ENCODE assay signal across 7 mouse cellular contexts in genomic region chr2:32847468-32847821, GRCm38 (mm10). TPM values are rescaled to one million over a fixed set of nuclear protein-coding genes. Genes with fewer than 3 reads are reported as not detected.
DNase-seq lines count a peak whose midpoint lies in the region; ATAC-seq lines count a peak whose summit lies in the region.

No protein-coding gene starts in this region.

- no peak; the same call in 1 of the 2 replicates for ATAC-seq in lung, embryonic 16.5 days (ENCODE audit: low read depth)
- ATAC-seq in limb, embryonic 15.5 days (ENCODE audit: insufficient number of reproducible peaks, low FRiP score, low TSS enrichment, low read depth) = no peak
- no peak for ATAC-seq in stomach, embryonic 15.5 days (ENCODE audit: insufficient read depth, low FRiP score, low read depth)

- H3K4me2 ChIP-seq in lung, embryonic 16.5 days (ENCODE audit: low read depth, low read length) = peak overlapping the region; percentile 41
- peak overlapping the region; percentile 96 for H3K4me2 ChIP-seq in limb, embryonic 15.5 days
- peak overlapping the region; percentile 91 for H3K4me2 ChIP-seq in stomach, embryonic 15.5 days

- no peak overlapping the region for H3K9ac ChIP-seq in lung, embryonic 16.5 days (ENCODE audit: low read length)
- no peak overlapping the region for H3K9ac ChIP-seq in limb, embryonic 15.5 days
- no peak overlapping the region for H3K9ac ChIP-seq in stomach, embryonic 15.5 days

- peaks cover 10% of the 10 kb centered on the region for H3K4me1 ChIP-seq in lung, embryonic 16.5 days (replicated peaks; ENCODE audit: control insufficient read depth, insufficient read depth, low read length)
- peaks cover 34% of the 10 kb centered on the region for H3K4me1 ChIP-seq in forebrain, embryonic 10.5 days
- H3K4me1 ChIP-seq in limb, embryonic 15.5 days = peaks cover 17% of the 10 kb centered on the region
- H3K4me1 ChIP-seq in stomach, embryonic 15.5 days = peaks cover 10% of the 10 kb centered on the region

- H3K9me3 ChIP-seq in lung, embryonic 16.5 days (ENCODE audit: control insufficient read depth, low read length) = no peaks in the 10 kb centered on the region
- no peaks in the 10 kb centered on the region for H3K9me3 ChIP-seq in forebrain, embryonic 10.5 days
- no peaks in the 10 kb centered on the region for H3K9me3 ChIP-seq in limb, embryonic 15.5 days
- no peaks in the 10 kb centered on the region for H3K9me3 ChIP-seq in stomach, embryonic 15.5 days

- H3K4me3 ChIP-seq in lung, embryonic 16.5 days (ENCODE audit: low read length) = peak overlapping the region; percentile 85; the same call in 1 of the 2 replicates
- peak overlapping the region; percentile 88 for H3K4me3 ChIP-seq in forebrain, embryonic 10.5 days
- H3K4me3 ChIP-seq in limb, embryonic 15.5 days = peak overlapping the region; percentile 76
- H3K4me3 ChIP-seq in stomach, embryonic 15.5 days (replicated peaks) = peak overlapping the region; percentile 76

- H3K36me3 ChIP-seq in lung, embryonic 16.5 days (ENCODE audit: control insufficient read depth, insufficient read depth, low read length) = no peaks in the 10 kb centered on the region
- no peaks in the 10 kb centered on the region for H3K36me3 ChIP-seq in forebrain, embryonic 10.5 days (replicated peaks)
- no peaks in the 10 kb centered on the region for H3K36me3 ChIP-seq in limb, embryonic 15.5 days
- H3K36me3 ChIP-seq in stomach, embryonic 15.5 days = no peaks in the 10 kb centered on the region

- no peak for DNase-seq in lung, postnatal 14 days
- no peak for DNase-seq in forebrain, embryonic 10.5 days (ENCODE audit: extremely low spot score, low spot score)
- DNase-seq in frontal cortex, adult 2 months (ENCODE audit: extremely low spot score in 1 of 2, low spot score in 1 of 2) = no peak
- no peak for DNase-seq in natural killer cell, adult 2 months (ENCODE audit: low spot score in 2 of 2)

- peaks cover 6% of the 10 kb centered on the region; the same call in 1 of the 2 replicates for H3K27me3 ChIP-seq in lung, embryonic 16.5 days (ENCODE audit: control insufficient read depth, insufficient read depth, low read depth, low read length)
- peaks cover 32% of the 10 kb centered on the region for H3K27me3 ChIP-seq in forebrain, embryonic 10.5 days (ENCODE audit: poor library complexity, severe bottlenecking)
- peaks cover 15% of the 10 kb centered on the region for H3K27me3 ChIP-seq in limb, embryonic 15.5 days
- no peaks in the 10 kb centered on the region for H3K27me3 ChIP-seq in stomach, embryonic 15.5 days (replicated peaks)

- no peak overlapping the region for H3K27ac ChIP-seq in lung, embryonic 16.5 days (ENCODE audit: low read length)
- peak overlapping the region; percentile 87; the same call in 1 of the 2 replicates for H3K27ac ChIP-seq in forebrain, embryonic 10.5 days
- H3K27ac ChIP-seq in limb, embryonic 15.5 days = no peak overlapping the region
- H3K27ac ChIP-seq in stomach, embryonic 15.5 days = no peak overlapping the region

- 44% methylated on average over 6 of the region's 6 CpGs for WGBS in lung, embryonic 16.5 days
- 46% methylated on average over 6 of the region's 6 CpGs for WGBS in forebrain, embryonic 10.5 days
- WGBS in limb, embryonic 15.5 days = 47% methylated on average over 6 of the region's 6 CpGs
- 44% methylated on average over 6 of the region's 6 CpGs for WGBS in stomach, embryonic 15.5 days

RNA-seq across cellular contexts. Expression of gene Stxbp1, which starts 0.4 kb away (rescaled TPM):
- polyA plus RNA-seq in lung, embryonic 16.5 days (2015; fragmentation: Nextera tagmentation; extraction: Ambion mirVana) = 21.9 and 24.1 TPM in 2 replicates
- 18.7 and 20.8 TPM in 2 replicates for polyA plus RNA-seq in forebrain, embryonic 10.5 days (2016; fragmentation: Nextera tagmentation; extraction: Ambion mirVana)
- 16.7 and 17.9 TPM in 2 replicates for polyA plus RNA-seq in limb, embryonic 15.5 days (2015; fragmentation: Nextera tagmentation; extraction: Ambion mirVana)
- polyA plus RNA-seq in stomach, embryonic 15.5 days (2015; fragmentation: Nextera tagmentation; extraction: Ambion mirVana) = 20.0 and 21.4 TPM in 2 replicates
- 666 and 673 TPM in 2 replicates for polyA plus RNA-seq in frontal cortex, adult 2 months (2012; rRNA removed)

RNA-seq across cellular contexts. Expression of gene Fam129b, which starts 28.5 kb away (rescaled TPM):
- 133 and 141 TPM in 2 replicates for polyA plus RNA-seq in lung, embryonic 16.5 days (2015; fragmentation: Nextera tagmentation; extraction: Ambion mirVana)
- 22.8 and 25.3 TPM in 2 replicates for polyA plus RNA-seq in forebrain, embryonic 10.5 days (2016; fragmentation: Nextera tagmentation; extraction: Ambion mirVana)
- 138 and 152 TPM in 2 replicates for polyA plus RNA-seq in limb, embryonic 15.5 days (2015; fragmentation: Nextera tagmentation; extraction: Ambion mirVana)
- 67.1 and 73.6 TPM in 2 replicates for polyA plus RNA-seq in stomach, embryonic 15.5 days (2015; fragmentation: Nextera tagmentation; extraction: Ambion mirVana)
- 28.3 and 30.0 TPM in 2 replicates for polyA plus RNA-seq in frontal cortex, adult 2 months (2012; rRNA removed)

Comparison
In these comparisons a context has a peak if more than half of its experiments do, and no peak if none do; other contexts are left out.
1. H3K4me2 ChIP-seq: peak in every context shown above with its lines; median percentile 96 in limb, embryonic 15.5 days; 91 in stomach, embryonic 15.5 days; 41 in lung, embryonic 16.5 days.
2. RNA of gene Stxbp1, which starts 0.4 kb away (polyA plus RNA-seq): 666 to 673 TPM in frontal cortex, adult 2 months; 21.9 to 24.1 TPM in lung, embryonic 16.5 days, 18.7 to 20.8 TPM in forebrain, embryonic 10.5 days, 20.0 to 21.4 TPM in stomach, embryonic 15.5 days and 16.7 to 17.9 TPM in limb, embryonic 15.5 days; every median in the first group is over 10 times any median in the second.
3. Peak in every context shown above with its lines, with median percentiles within 50 percentile points of each other: H3K4me3 ChIP-seq.